26 mouse cellular contexts compared by ENCODE assay signal in genomic region chr2:26438373-26438772, GRCm38 (mm10). TPM values are rescaled to one million over a fixed set of nuclear protein-coding genes. Genes with fewer than 3 reads are reported as not detected.
DNase-seq lines count a peak whose midpoint lies in the region; ATAC-seq and TF ChIP-seq lines count a peak whose summit lies in the region.
"Had no signal": no experiment of that assay in that cellular context is flagged by ENCODE, and none has a peak within 500 bp of the region (broad histone marks: within the 10 kb centered on the region; RNA-seq: fewer than 3 reads in every experiment).

No protein-coding gene starts in this region.

- no peaks in the 10 kb centered on the region for H3K27me3 ChIP-seq in forebrain, postnatal 0 days (ENCODE audit: insufficient read depth, low read length)
- no peaks in the 10 kb centered on the region for H3K27me3 ChIP-seq in forebrain, embryonic 15.5 days
- no peaks in the 10 kb centered on the region for H3K27me3 ChIP-seq in liver, adult 2 months (ENCODE audit: control insufficient read depth, insufficient read depth, low read length)
- H3K27me3 ChIP-seq in liver, embryonic 12.5 days (replicated peaks) = no peaks in the 10 kb centered on the region
- H3K27me3 ChIP-seq in embryonic facial prominence, embryonic 13.5 days = no peaks in the 10 kb centered on the region
- no peaks in the 10 kb centered on the region for H3K27me3 ChIP-seq in neural tube, embryonic 13.5 days
- H3K27me3 ChIP-seq: stomach, embryonic 15.5 days had no signal

- 89% methylated on average over 7 of the region's 7 CpGs for WGBS in forebrain, postnatal 0 days
- WGBS in forebrain, embryonic 15.5 days = 93% methylated on average over 7 of the region's 7 CpGs
- 66% methylated on average over 7 of the region's 7 CpGs for WGBS in liver, adult 2 months
- 86% methylated on average over 7 of the region's 7 CpGs for WGBS in liver, embryonic 12.5 days (ENCODE audit: insufficient replicate concordance)
- WGBS in embryonic facial prominence, embryonic 13.5 days = 90% methylated on average over 7 of the region's 7 CpGs
- 90% methylated on average over 7 of the region's 7 CpGs for WGBS in neural tube, embryonic 13.5 days

- no peak overlapping the region for H3K4me3 ChIP-seq in forebrain, postnatal 0 days (ENCODE audit: low read depth, low read length)
- H3K4me3 ChIP-seq in forebrain, embryonic 15.5 days = no peak overlapping the region
- no peak overlapping the region for H3K4me3 ChIP-seq in liver, adult 2 months (ENCODE audit: insufficient read depth, low read depth, low read length)
- H3K4me3 ChIP-seq in liver, embryonic 12.5 days = no peak overlapping the region
- no peak overlapping the region for H3K4me3 ChIP-seq in embryonic facial prominence, embryonic 13.5 days
- no peak overlapping the region for H3K4me3 ChIP-seq in neural tube, embryonic 13.5 days
- H3K4me3 ChIP-seq: heart, embryonic 10.5 days; stomach, embryonic 15.5 days had no signal

- H3K27ac ChIP-seq in forebrain, postnatal 0 days (ENCODE audit: low read depth, low read length) = no peak overlapping the region
- H3K27ac ChIP-seq in forebrain, embryonic 15.5 days (replicated peaks) = no peak overlapping the region
- H3K27ac ChIP-seq in liver, adult 2 months (replicated peaks; ENCODE audit: insufficient read depth, low read depth, low read length) = peak overlapping the region; percentile 58
- H3K27ac ChIP-seq in liver, embryonic 12.5 days = no peak overlapping the region
- H3K27ac ChIP-seq in embryonic facial prominence, embryonic 13.5 days = no peak overlapping the region
- H3K27ac ChIP-seq in neural tube, embryonic 13.5 days (replicated peaks) = no peak overlapping the region
- H3K27ac ChIP-seq: heart, embryonic 10.5 days; hindbrain, postnatal 0 days; stomach, embryonic 15.5 days had no signal

- H3K36me3 ChIP-seq in forebrain, postnatal 0 days (ENCODE audit: insufficient read depth) = peaks cover 71% of the 10 kb centered on the region
- peaks cover 61% of the 10 kb centered on the region for H3K36me3 ChIP-seq in forebrain, embryonic 15.5 days
- peaks cover 52% of the 10 kb centered on the region for H3K36me3 ChIP-seq in liver, adult 2 months (ENCODE audit: control insufficient read depth, insufficient read depth, low read length)
- H3K36me3 ChIP-seq in liver, embryonic 12.5 days = peaks cover 80% of the 10 kb centered on the region
- peaks cover 70% of the 10 kb centered on the region for H3K36me3 ChIP-seq in embryonic facial prominence, embryonic 13.5 days
- peaks cover 78% of the 10 kb centered on the region for H3K36me3 ChIP-seq in neural tube, embryonic 13.5 days

- peaks cover 4% of the 10 kb centered on the region for H3K4me1 ChIP-seq in forebrain, postnatal 0 days (ENCODE audit: insufficient read depth)
- H3K4me1 ChIP-seq in forebrain, embryonic 15.5 days = peaks cover 33% of the 10 kb centered on the region
- peaks cover 46% of the 10 kb centered on the region for H3K4me1 ChIP-seq in liver, adult 2 months (ENCODE audit: control insufficient read depth, insufficient read depth, low read length)
- H3K4me1 ChIP-seq in liver, embryonic 12.5 days = peaks cover 26% of the 10 kb centered on the region
- peaks cover 28% of the 10 kb centered on the region for H3K4me1 ChIP-seq in embryonic facial prominence, embryonic 13.5 days
- peaks cover 39% of the 10 kb centered on the region for H3K4me1 ChIP-seq in neural tube, embryonic 13.5 days (replicated peaks)

- no peaks in the 10 kb centered on the region for H3K9me3 ChIP-seq in forebrain, postnatal 0 days (ENCODE audit: low read length)
- H3K9me3 ChIP-seq in forebrain, embryonic 15.5 days = no peaks in the 10 kb centered on the region
- no peaks in the 10 kb centered on the region for H3K9me3 ChIP-seq in liver, embryonic 12.5 days (replicated peaks)
- no peaks in the 10 kb centered on the region for H3K9me3 ChIP-seq in embryonic facial prominence, embryonic 13.5 days
- no peaks in the 10 kb centered on the region for H3K9me3 ChIP-seq in neural tube, embryonic 13.5 days
- H3K9me3 ChIP-seq: heart, embryonic 10.5 days; stomach, embryonic 15.5 days had no signal

- H3K79me2 ChIP-seq in liver, adult 2 months (ENCODE audit: control insufficient read depth, insufficient read depth, low read length) = peaks cover 30% of the 10 kb centered on the region; the same call in 1 of the 2 replicates

- no peak for TF ChIP-seq POLR2A in liver, adult 2 months (IDR thresholded peaks at IDR 0.05; ENCODE audit: extremely low read depth, insufficient read depth, low read length)

- H3K9ac ChIP-seq in forebrain, postnatal 0 days = 0 out of 2 replicates have a peak overlapping the region, but pooled peaks have one; percentile 18
- H3K9ac ChIP-seq in forebrain, embryonic 15.5 days (replicated peaks) = no peak overlapping the region
- peak overlapping the region; percentile 40 for H3K9ac ChIP-seq in liver, adult 2 months (ENCODE audit: low read depth, low read length)
- H3K9ac ChIP-seq in liver, embryonic 12.5 days = no peak overlapping the region
- H3K9ac ChIP-seq in embryonic facial prominence, embryonic 13.5 days = peak overlapping the region; percentile 58; the same call in 1 of the 2 replicates
- 0 out of 2 replicates have a peak overlapping the region, but pooled peaks have one; percentile 23 for H3K9ac ChIP-seq in neural tube, embryonic 13.5 days
- H3K9ac ChIP-seq: stomach, embryonic 15.5 days had no signal

- H3K4me2 ChIP-seq in forebrain, postnatal 0 days (ENCODE audit: low read depth) = no peak overlapping the region
- H3K4me2 ChIP-seq in forebrain, embryonic 15.5 days (replicated peaks) = no peak overlapping the region
- H3K4me2 ChIP-seq in liver, embryonic 12.5 days = no peak overlapping the region
- H3K4me2 ChIP-seq in embryonic facial prominence, embryonic 13.5 days = no peak overlapping the region
- no peak overlapping the region for H3K4me2 ChIP-seq in neural tube, embryonic 13.5 days
- H3K4me2 ChIP-seq: midbrain, embryonic 11.5 days; stomach, embryonic 15.5 days had no signal

- no peak for ATAC-seq in forebrain, postnatal 0 days
- ATAC-seq in forebrain, embryonic 15.5 days (replicated peaks) = no peak
- ATAC-seq in liver, embryonic 12.5 days = no peak
- ATAC-seq in embryonic facial prominence, embryonic 13.5 days (ENCODE audit: insufficient number of reproducible peaks, insufficient read depth, low FRiP score, low TSS enrichment, low read depth) = no peak
- ATAC-seq in neural tube, embryonic 13.5 days (ENCODE audit: low read depth) = no peak
- ATAC-seq: CD4-positive, CD25-positive, alpha-beta regulatory T cell, adult 4 months; forebrain, embryonic 16.5 days; hindbrain, postnatal 0 days; intestine, embryonic 16.5 days had no signal

- DNase-seq in forebrain, postnatal 0 days = no peak
- DNase-seq in liver, adult 2 months (ENCODE audit: extremely low read depth, low read depth, low spot score) = no peak
- no peak for DNase-seq in adrenal gland, adult 18-20 months (ENCODE audit: low spot score in 2 of 2)
- DNase-seq: cerebellum, adult 11 months; cerebellum, adult 9-11 months; gastrocnemius, postnatal 36 days; kidney, adult 9 months; kidney, postnatal 14 days; liver; lung, adult 2 months; lung, postnatal 14 days; right cerebral cortex, adult 18-20 months; right cerebral cortex, postnatal 4 days; thymus, adult 2 months; thymus, postnatal 4 days had no signal

- TF ChIP-seq CTCF in forebrain, postnatal 0 days (IDR thresholded peaks at IDR 0.05; ENCODE audit: low read depth) = no peak
- no peak for TF ChIP-seq CTCF in liver, adult 2 months (IDR thresholded peaks at IDR 0.05; ENCODE audit: low read depth, low read length)

RNA-seq across cellular contexts. Expression of gene Sec16a, which starts 6.6 kb away (rescaled TPM):
- total RNA-seq in forebrain, postnatal 0 days (2014; rRNA removed) = 52.6 and 65.6 TPM in 2 replicates
- polyA plus RNA-seq in forebrain, postnatal 0 days (2015; fragmentation: Nextera tagmentation; extraction: Ambion mirVana) = 9.0 and 10.9 TPM in 2 replicates
- polyA plus RNA-seq in forebrain, embryonic 15.5 days (2015; fragmentation: Nextera tagmentation; extraction: Ambion mirVana) = 18.3 and 19.8 TPM in 2 replicates
- total RNA-seq in liver, adult 2 months (2014; rRNA removed) = 44.5 and 53.2 TPM in 2 replicates
- polyA plus RNA-seq in liver, adult 2 months (2012; rRNA removed) = 70.5 and 78.2 TPM in 2 replicates
- 13.0 and 14.4 TPM in 2 replicates for polyA plus RNA-seq in liver, embryonic 12.5 days (2016; fragmentation: Nextera tagmentation; extraction: Ambion mirVana)
- polyA plus RNA-seq in embryonic facial prominence, embryonic 13.5 days (2015; fragmentation: Nextera tagmentation; extraction: Ambion mirVana) = 22.7 and 27.9 TPM in 2 replicates
- 18.4 and 20.7 TPM in 2 replicates for polyA plus RNA-seq in neural tube, embryonic 13.5 days (2015; fragmentation: Nextera tagmentation; extraction: Ambion mirVana)
- 10 to 100 TPM; 52.2 to 69.1 TPM for total RNA-seq in adrenal gland, adult 18-20 months (2021)

RNA-seq across cellular contexts. Expression of gene Inpp5e, which starts 29.4 kb away (rescaled TPM):
- 24.1 and 26.6 TPM in 2 replicates for total RNA-seq in forebrain, postnatal 0 days (2014; rRNA removed)
- 8.9 and 12.6 TPM in 2 replicates for polyA plus RNA-seq in forebrain, postnatal 0 days (2015; fragmentation: Nextera tagmentation; extraction: Ambion mirVana)
- 20.6 and 22.4 TPM in 2 replicates for polyA plus RNA-seq in forebrain, embryonic 15.5 days (2015; fragmentation: Nextera tagmentation; extraction: Ambion mirVana)
- 2.4 and 4.4 TPM in 2 replicates for total RNA-seq in liver, adult 2 months (2014; rRNA removed)
- 7.1 and 8.7 TPM in 2 replicates for polyA plus RNA-seq in liver, adult 2 months (2012; rRNA removed)
- polyA plus RNA-seq in liver, embryonic 12.5 days (2016; fragmentation: Nextera tagmentation; extraction: Ambion mirVana) = 10.1 and 12.3 TPM in 2 replicates
- 24.2 and 24.5 TPM in 2 replicates for polyA plus RNA-seq in embryonic facial prominence, embryonic 13.5 days (2015; fragmentation: Nextera tagmentation; extraction: Ambion mirVana)
- 24.6 and 25.5 TPM in 2 replicates for polyA plus RNA-seq in neural tube, embryonic 13.5 days (2015; fragmentation: Nextera tagmentation; extraction: Ambion mirVana)
- 10 to 100 TPM; 13.9 to 16.1 TPM for total RNA-seq in adrenal gland, adult 18-20 months (2021)

RNA-seq across cellular contexts. Expression of gene Pmpca, which starts 49.2 kb away (rescaled TPM):
- total RNA-seq in forebrain, postnatal 0 days (2014; rRNA removed) = 66.0 and 74.3 TPM in 2 replicates
- 76.1 and 85.7 TPM in 2 replicates for polyA plus RNA-seq in forebrain, postnatal 0 days (2015; fragmentation: Nextera tagmentation; extraction: Ambion mirVana)
- 90.2 and 98.3 TPM in 2 replicates for polyA plus RNA-seq in forebrain, embryonic 15.5 days (2015; fragmentation: Nextera tagmentation; extraction: Ambion mirVana)
- 38.2 and 40.8 TPM in 2 replicates for total RNA-seq in liver, adult 2 months (2014; rRNA removed)
- polyA plus RNA-seq in liver, adult 2 months (2012; rRNA removed) = 35.7 and 52.0 TPM in 2 replicates
- 108 and 110 TPM in 2 replicates for polyA plus RNA-seq in liver, embryonic 12.5 days (2016; fragmentation: Nextera tagmentation; extraction: Ambion mirVana)
- polyA plus RNA-seq in embryonic facial prominence, embryonic 13.5 days (2015; fragmentation: Nextera tagmentation; extraction: Ambion mirVana) = 92.3 and 98.7 TPM in 2 replicates
- 96.5 and 97.6 TPM in 2 replicates for polyA plus RNA-seq in neural tube, embryonic 13.5 days (2015; fragmentation: Nextera tagmentation; extraction: Ambion mirVana)
- total RNA-seq in adrenal gland, adult 18-20 months (2021) = 100 to 1,000 TPM; 139 to 150 TPM

RNA-seq across cellular contexts. Expression of gene Entr1, which starts 49.3 kb away (rescaled TPM):
- 160 and 179 TPM in 2 replicates for total RNA-seq in forebrain, postnatal 0 days (2014; rRNA removed)
- 146 and 152 TPM in 2 replicates for polyA plus RNA-seq in forebrain, postnatal 0 days (2015; fragmentation: Nextera tagmentation; extraction: Ambion mirVana)
- polyA plus RNA-seq in forebrain, embryonic 15.5 days (2015; fragmentation: Nextera tagmentation; extraction: Ambion mirVana) = 191 and 194 TPM in 2 replicates
- 31.5 and 32.8 TPM in 2 replicates for total RNA-seq in liver, adult 2 months (2014; rRNA removed)
- 41.0 and 45.0 TPM in 2 replicates for polyA plus RNA-seq in liver, adult 2 months (2012; rRNA removed)
- polyA plus RNA-seq in liver, embryonic 12.5 days (2016; fragmentation: Nextera tagmentation; extraction: Ambion mirVana) = 74.9 and 76.2 TPM in 2 replicates
- polyA plus RNA-seq in embryonic facial prominence, embryonic 13.5 days (2015; fragmentation: Nextera tagmentation; extraction: Ambion mirVana) = 142 and 153 TPM in 2 replicates
- 158 and 164 TPM in 2 replicates for polyA plus RNA-seq in neural tube, embryonic 13.5 days (2015; fragmentation: Nextera tagmentation; extraction: Ambion mirVana)
- 100 to 1,000 TPM; 114 to 119 TPM for total RNA-seq in adrenal gland, adult 18-20 months (2021)

RNA-seq across cellular contexts. Expression of gene Snapc4, which starts 57.9 kb away (rescaled TPM):
- 56.7 and 58.6 TPM in 2 replicates for total RNA-seq in forebrain, postnatal 0 days (2014; rRNA removed)
- polyA plus RNA-seq in forebrain, postnatal 0 days (2015; fragmentation: Nextera tagmentation; extraction: Ambion mirVana) = 14.9 and 19.1 TPM in 2 replicates
- 31.4 and 31.6 TPM in 2 replicates for polyA plus RNA-seq in forebrain, embryonic 15.5 days (2015; fragmentation: Nextera tagmentation; extraction: Ambion mirVana)
- total RNA-seq in liver, adult 2 months (2014; rRNA removed) = 6.4 and 7.5 TPM in 2 replicates
- polyA plus RNA-seq in liver, adult 2 months (2012; rRNA removed) = 9.1 and 14.3 TPM in 2 replicates
- 20.6 and 24.7 TPM in 2 replicates for polyA plus RNA-seq in liver, embryonic 12.5 days (2016; fragmentation: Nextera tagmentation; extraction: Ambion mirVana)
- polyA plus RNA-seq in embryonic facial prominence, embryonic 13.5 days (2015; fragmentation: Nextera tagmentation; extraction: Ambion mirVana) = 33.9 and 38.9 TPM in 2 replicates
- 25.4 and 26.8 TPM in 2 replicates for polyA plus RNA-seq in neural tube, embryonic 13.5 days (2015; fragmentation: Nextera tagmentation; extraction: Ambion mirVana)
- total RNA-seq in adrenal gland, adult 18-20 months (2021) = 10 to 100 TPM; 31.0 to 36.5 TPM

Comparison
In these comparisons a context has a peak if more than half of its experiments do, and no peak if none do; other contexts are left out.
1. H3K9ac ChIP-seq: peak in forebrain, postnatal 0 days (single experiment), liver, adult 2 months (single experiment), embryonic facial prominence, embryonic 13.5 days (single experiment) and neural tube, embryonic 13.5 days (single experiment); none in forebrain, embryonic 15.5 days (single experiment) and liver, embryonic 12.5 days (single experiment).